Mouse (Mus musculus): ENCODE measurements around the gene Plcd3. TPM values are rescaled to one million over a fixed set of nuclear protein-coding genes. Genes with fewer than 3 reads are reported as not detected.

The Plcd3 gene
- polyA plus RNA-seq, 1 experiment from 2014 or later, result 2.9 TPM

DNA sequence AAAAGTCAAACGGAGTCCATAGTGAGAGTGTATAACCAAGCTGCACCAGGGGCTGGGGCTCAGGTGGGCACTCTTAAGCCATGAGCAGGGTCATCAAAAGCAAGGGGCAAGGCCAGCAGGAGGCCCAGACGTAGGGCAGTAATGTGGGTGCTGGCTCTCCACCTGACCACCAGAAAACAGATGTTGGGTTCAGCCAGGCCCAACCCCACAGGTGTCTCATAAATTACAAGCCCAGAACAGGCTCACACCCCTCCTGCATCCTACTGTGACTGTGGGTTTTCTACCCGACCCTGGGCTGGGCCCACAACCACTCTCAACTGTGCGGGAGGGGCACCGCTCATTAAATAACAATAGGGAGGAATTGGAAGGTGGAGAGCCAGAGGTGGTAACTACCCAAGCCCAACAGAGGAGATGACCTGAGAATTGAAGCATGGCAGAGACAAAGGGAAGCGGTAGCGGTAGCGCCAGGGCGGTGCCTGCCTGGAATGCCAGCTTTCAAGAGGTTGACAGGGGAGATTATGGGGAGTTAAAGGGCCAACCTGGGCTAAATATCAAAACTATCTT is 6.3 kb downstream of the Plcd3 start:
- no peak overlapping the region for H3K27ac ChIP-seq
- no peak overlapping the region for H3K4me3 ChIP-seq (replicated peaks)
- peaks cover 30% of the 10 kb centered on the region for H3K27me3 ChIP-seq
- H3K36me3 ChIP-seq, result no peaks in the 10 kb centered on the region
- H3K9ac ChIP-seq (replicated peaks), result no peak overlapping the region
- WGBS, result 60% methylated on average over 9 of the region's 9 CpGs
- no peaks in the 10 kb centered on the region for H3K9me3 ChIP-seq
- H3K4me1 ChIP-seq (replicated peaks), result peaks cover 40% of the 10 kb centered on the region
- no peak for ATAC-seq (ENCODE audit: insufficient number of reproducible peaks, insufficient read depth, low FRiP score, low TSS enrichment, low read depth)
- no peak overlapping the region for H3K4me2 ChIP-seq

DNA sequence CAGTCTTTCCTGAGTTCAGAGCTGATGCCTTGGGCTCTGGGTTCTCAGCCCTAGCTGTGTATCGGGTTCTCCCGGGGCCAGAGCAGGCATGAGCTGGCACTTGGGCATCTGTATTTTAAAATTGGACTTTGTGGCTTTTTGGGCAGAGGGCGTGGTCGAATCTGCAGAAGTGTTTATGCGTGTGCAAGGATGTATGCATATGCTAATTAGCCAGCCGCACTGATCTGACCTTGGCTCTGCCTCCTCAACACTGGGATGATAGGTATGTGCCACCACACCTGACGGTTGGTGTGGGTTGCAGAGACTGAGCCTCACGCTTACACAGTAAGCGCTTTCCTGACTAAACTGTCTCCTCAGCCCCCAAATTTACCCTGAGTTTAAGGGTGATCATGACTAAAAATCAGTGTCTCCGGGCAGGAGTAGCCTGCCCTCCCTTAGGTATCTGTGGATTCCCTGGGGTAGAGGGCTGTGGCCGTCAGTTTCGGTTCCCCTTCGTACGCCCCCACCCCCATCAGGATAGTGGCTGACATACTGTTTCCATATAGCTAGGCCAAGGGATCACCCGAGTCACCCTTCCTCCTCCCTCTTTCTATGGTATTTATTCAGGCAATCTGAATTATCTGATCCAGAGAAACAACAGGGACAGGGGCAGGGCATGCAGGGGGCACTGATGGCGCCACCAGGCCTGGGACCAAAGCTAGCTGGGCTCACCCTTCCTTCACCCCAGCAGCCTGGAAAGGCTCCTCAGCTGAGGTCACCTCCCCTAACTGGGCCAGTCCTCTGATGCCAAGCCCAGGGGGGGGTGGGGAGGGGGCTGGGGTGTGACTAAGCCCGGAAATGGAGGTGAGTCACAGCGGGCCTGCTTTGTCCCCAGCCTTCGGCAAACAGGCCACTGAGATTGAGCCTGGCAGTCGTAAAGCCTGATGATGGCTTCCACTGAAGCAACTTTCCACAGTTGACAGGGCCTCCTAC is 7.3 kb downstream of the Plcd3 start:
- no peaks in the 10 kb centered on the region for H3K9me3 ChIP-seq
- H3K27me3 ChIP-seq, result peaks cover 20% of the 10 kb centered on the region
- H3K4me2 ChIP-seq, result no peak overlapping the region
- no peak overlapping the region for H3K27ac ChIP-seq
- no peak for ATAC-seq (ENCODE audit: insufficient number of reproducible peaks, insufficient read depth, low FRiP score, low TSS enrichment, low read depth)
- H3K36me3 ChIP-seq, result no peaks in the 10 kb centered on the region
- peaks cover 38% of the 10 kb centered on the region for H3K4me1 ChIP-seq (replicated peaks)
- WGBS, result 62% methylated on average over 20 of the region's 20 CpGs
- H3K9ac ChIP-seq (replicated peaks), result no peak overlapping the region
- no peak overlapping the region for H3K4me3 ChIP-seq (replicated peaks)

DNA sequence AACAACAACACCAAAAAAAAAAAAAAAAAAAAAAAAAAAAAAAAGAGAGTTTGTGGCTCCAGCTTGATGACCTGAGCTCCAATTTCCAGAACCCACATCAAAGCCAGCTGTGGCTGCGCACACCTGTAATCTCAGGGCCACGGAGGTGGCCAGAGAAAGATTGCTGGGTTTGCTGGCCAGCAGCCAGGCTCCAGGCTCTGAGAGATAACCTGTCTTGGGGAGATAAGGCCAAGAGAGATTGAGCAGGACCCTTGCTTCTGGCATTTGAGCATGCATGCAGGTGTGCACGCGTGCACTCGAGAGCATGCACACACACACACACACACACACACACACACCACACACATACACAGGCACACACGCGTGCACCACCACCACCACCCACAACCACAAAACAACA is 8.2 kb downstream of the Plcd3 start:
- Histone ChIP-seq H3K9ac (replicated peaks) (no peak overlapping the region), H3K36me3 (no peaks in the 10 kb centered on the region), H3K4me1 (replicated peaks) (peaks cover 31% of the 10 kb centered on the region), H3K4me2 (no peak overlapping the region), H3K27me3 (peaks cover 13% of the 10 kb centered on the region), H3K27ac (no peak overlapping the region), H3K9me3 (no peaks in the 10 kb centered on the region), H3K4me3 (replicated peaks) (no peak overlapping the region)
- WGBS, result 88% methylated on average over 7 of the region's 7 CpGs
- no peak for ATAC-seq (ENCODE audit: insufficient number of reproducible peaks, insufficient read depth, low FRiP score, low TSS enrichment, low read depth)

- no peak overlapping the region for H3K4me2 ChIP-seq
- no peak overlapping the region for H3K4me3 ChIP-seq (replicated peaks)
- whole genome bisulfite sequencing, result 52% methylated on average over 6 of the region's 6 CpGs
- H3K27me3 ChIP-seq, result peaks cover 55% of the 10 kb centered on the region
- no peaks in the 10 kb centered on the region for H3K9me3 ChIP-seq
- H3K9ac ChIP-seq (replicated peaks), result no peak overlapping the region
- H3K27ac ChIP-seq, result no peak overlapping the region
- H3K36me3 ChIP-seq, result no peaks in the 10 kb centered on the region
- no peak for ATAC-seq (ENCODE audit: insufficient number of reproducible peaks, insufficient read depth, low FRiP score, low TSS enrichment, low read depth)
- peaks cover 11% of the 10 kb centered on the region for H3K4me1 ChIP-seq (replicated peaks)
Measured at GRCm38 (mm10) chr11:103081631-103082030, 19.8 kb downstream of the Plcd3 start.

DNA sequence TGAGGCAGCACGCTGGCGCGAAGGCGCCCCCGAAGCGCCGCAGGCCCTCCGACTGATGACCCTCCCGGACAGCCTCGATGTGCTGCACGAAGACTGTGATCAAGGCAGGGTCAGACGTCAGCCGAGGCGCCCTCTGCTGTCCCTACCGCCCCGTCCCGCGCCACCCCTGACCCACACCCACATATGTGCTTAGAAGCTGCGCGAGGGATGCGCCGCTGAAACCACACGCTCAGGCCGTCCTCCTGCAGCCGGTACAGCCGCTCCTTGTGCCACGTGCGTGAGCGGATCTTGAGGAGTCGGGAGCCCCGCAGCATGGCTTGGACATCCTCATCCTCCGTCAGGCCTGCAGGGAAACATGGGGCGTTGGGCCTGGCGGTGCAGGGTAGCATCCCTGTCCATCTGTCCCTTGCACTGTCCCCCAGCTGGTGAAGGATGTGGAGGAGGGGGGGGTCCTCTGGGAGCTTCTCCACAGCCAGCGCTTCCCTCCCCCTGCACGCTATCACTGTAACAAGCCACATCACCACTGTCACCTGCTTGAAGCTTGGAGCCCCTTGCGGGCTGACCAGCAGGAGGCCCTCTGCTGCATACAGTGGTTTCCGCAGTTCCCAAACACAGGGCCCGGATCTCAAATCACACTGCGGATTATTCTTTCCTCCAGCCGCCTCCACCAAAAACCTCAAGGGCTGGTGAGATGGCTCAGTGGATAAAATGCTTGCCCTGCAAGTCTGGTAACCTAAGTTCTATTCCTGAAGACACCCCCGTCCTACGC is 21.0 kb downstream of the Plcd3 start:
- WGBS, result 2% methylated on average over 43 of the region's 43 CpGs
- Histone ChIP-seq H3K27me3 (peaks cover 55% of the 10 kb centered on the region), H3K27ac (no peak overlapping the region), H3K4me2 (peak overlapping the region; percentile 54), H3K36me3 (no peaks in the 10 kb centered on the region), H3K9me3 (no peaks in the 10 kb centered on the region), H3K9ac (replicated peaks) (peak overlapping the region; percentile 18; the same call in 1 of the 2 replicates), H3K4me3 (replicated peaks) (peak overlapping the region; percentile 35), H3K4me1 (replicated peaks) (peaks cover 11% of the 10 kb centered on the region)
- 0 out of 2 replicates have a peak, but pooled peaks have one; percentile 34 for ATAC-seq (ENCODE audit: insufficient number of reproducible peaks, insufficient read depth, low FRiP score, low TSS enrichment, low read depth)

DNA sequence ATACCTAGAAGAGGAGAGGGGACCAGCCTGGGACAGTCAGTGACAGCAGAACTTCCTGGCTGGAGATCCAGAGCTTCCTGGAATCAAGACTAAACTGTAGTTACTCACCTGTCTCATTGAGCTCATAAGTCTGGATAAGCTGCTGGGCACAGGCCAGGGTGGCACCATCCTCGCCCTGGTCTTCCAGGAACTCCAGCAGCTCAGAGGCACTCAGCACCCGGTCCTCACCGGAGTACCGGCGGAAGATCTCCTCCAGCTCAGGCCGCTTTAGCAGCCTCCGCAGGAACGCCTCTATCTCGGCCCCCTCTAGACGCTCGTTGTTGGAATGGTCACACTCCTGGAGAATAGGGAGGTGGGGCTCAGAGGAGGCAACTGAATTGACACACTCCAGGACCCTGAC is 23.3 kb downstream of the Plcd3 start:
- no peak for ATAC-seq (ENCODE audit: insufficient number of reproducible peaks, insufficient read depth, low FRiP score, low TSS enrichment, low read depth)
- Histone ChIP-seq H3K4me1 (replicated peaks) (peaks cover 21% of the 10 kb centered on the region), H3K4me2 (no peak overlapping the region), H3K9me3 (no peaks in the 10 kb centered on the region), H3K27me3 (peaks cover 55% of the 10 kb centered on the region), H3K4me3 (replicated peaks) (no peak overlapping the region), H3K36me3 (no peaks in the 10 kb centered on the region), H3K9ac (replicated peaks) (no peak overlapping the region), H3K27ac (no peak overlapping the region)
- 82% methylated on average over 11 of the region's 11 CpGs for WGBS

GRCm38 (mm10) chr11:103076581-103076980 is 24.9 kb downstream of the Plcd3 start:
- Histone ChIP-seq H3K36me3 (peaks cover under 1% of the 10 kb centered on the region; the same call in 1 of the 2 replicates), H3K4me1 (replicated peaks) (peaks cover 21% of the 10 kb centered on the region), H3K9me3 (no peaks in the 10 kb centered on the region), H3K4me3 (replicated peaks) (no peak overlapping the region), H3K9ac (replicated peaks) (no peak overlapping the region), H3K27ac (no peak overlapping the region), H3K4me2 (no peak overlapping the region), H3K27me3 (peaks cover 41% of the 10 kb centered on the region)
- 76% methylated on average over 8 of the region's 8 CpGs for WGBS
- no peak for ATAC-seq (ENCODE audit: insufficient number of reproducible peaks, insufficient read depth, low FRiP score, low TSS enrichment, low read depth)

DNA sequence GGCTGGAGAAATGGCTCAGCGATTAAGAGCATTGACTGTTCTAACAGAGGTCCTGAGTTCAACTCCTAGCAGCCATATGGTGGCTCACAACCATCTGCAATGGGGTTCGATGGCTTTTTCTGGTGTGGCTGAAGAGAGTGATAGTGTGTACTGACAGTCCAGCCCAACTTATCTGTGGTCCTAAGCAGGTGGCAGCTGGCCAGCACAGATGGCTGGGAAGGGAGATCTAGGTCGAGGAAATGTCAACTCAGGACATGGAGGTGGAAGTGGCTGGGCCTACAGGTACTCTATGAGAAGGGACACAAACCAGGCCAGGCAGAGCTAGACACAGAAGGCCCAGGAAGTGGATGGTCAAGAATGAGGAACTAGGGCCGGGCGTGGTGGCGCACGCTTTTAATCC is 25.4 kb downstream of the Plcd3 start:
- Histone ChIP-seq H3K4me3 (replicated peaks) (no peak overlapping the region), H3K9ac (replicated peaks) (no peak overlapping the region), H3K27me3 (peaks cover 35% of the 10 kb centered on the region), H3K4me2 (no peak overlapping the region), H3K4me1 (replicated peaks) (peaks cover 21% of the 10 kb centered on the region), H3K27ac (no peak overlapping the region), H3K36me3 (peaks cover 6% of the 10 kb centered on the region), H3K9me3 (no peaks in the 10 kb centered on the region)
- 90% methylated on average over 7 of the region's 7 CpGs for WGBS
- no peak for ATAC-seq (ENCODE audit: insufficient number of reproducible peaks, insufficient read depth, low FRiP score, low TSS enrichment, low read depth)

DNA sequence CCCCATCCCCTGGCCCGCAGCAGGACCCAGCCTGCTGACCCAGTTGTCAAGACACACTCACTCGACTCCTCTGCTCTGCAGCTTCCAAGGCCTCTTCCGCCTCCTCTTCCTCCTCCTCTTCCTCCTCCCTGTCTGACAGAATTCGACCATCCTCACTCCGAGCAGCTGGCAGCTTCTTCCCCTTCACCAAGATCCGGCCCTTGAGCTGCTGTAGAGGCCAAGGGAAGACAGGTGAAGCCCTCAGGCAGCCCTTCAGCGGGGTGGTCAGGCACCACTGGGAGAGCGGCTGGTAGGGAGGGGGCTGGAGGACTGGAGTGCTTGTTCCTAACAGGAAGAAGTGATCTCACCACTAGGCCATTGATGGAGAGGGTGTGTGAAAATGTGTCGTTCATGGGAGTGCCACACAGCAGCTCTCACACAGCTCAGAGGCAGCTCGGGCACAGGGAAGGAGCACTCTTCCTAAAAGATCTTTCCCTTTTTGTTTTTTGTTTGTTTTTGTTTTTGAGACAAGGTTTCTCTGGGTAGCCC is 26.6 kb downstream of the Plcd3 start:
- 20% methylated on average over 10 of the region's 10 CpGs for WGBS
- peaks cover 10% of the 10 kb centered on the region for H3K4me1 ChIP-seq (replicated peaks)
- no peak for ATAC-seq (ENCODE audit: insufficient number of reproducible peaks, insufficient read depth, low FRiP score, low TSS enrichment, low read depth)
- H3K9me3 ChIP-seq, result no peaks in the 10 kb centered on the region
- H3K4me3 ChIP-seq (replicated peaks), result no peak overlapping the region
- no peak overlapping the region for H3K4me2 ChIP-seq
- H3K27me3 ChIP-seq, result peaks cover 23% of the 10 kb centered on the region
- no peak overlapping the region for H3K27ac ChIP-seq
- 0 out of 2 replicates have a peak overlapping the region, but pooled peaks have one; percentile 5 for H3K9ac ChIP-seq (replicated peaks)
- H3K36me3 ChIP-seq, result peaks cover 18% of the 10 kb centered on the region

GRCm38 (mm10) chr11:103074121-103074650 is 27.3 kb downstream of the Plcd3 start:
- Histone ChIP-seq H3K27ac (no peak overlapping the region), H3K27me3 (peaks cover 17% of the 10 kb centered on the region; the same call in 1 of the 2 replicates), H3K4me2 (no peak overlapping the region), H3K36me3 (peaks cover 25% of the 10 kb centered on the region), H3K9me3 (no peaks in the 10 kb centered on the region), H3K9ac (replicated peaks) (0 out of 2 replicates have a peak overlapping the region, but pooled peaks have one; percentile 5), H3K4me3 (replicated peaks) (no peak overlapping the region), H3K4me1 (replicated peaks) (peaks cover 10% of the 10 kb centered on the region)
- 56% methylated on average over 10 of the region's 10 CpGs for WGBS
- no peak for ATAC-seq (ENCODE audit: insufficient number of reproducible peaks, insufficient read depth, low FRiP score, low TSS enrichment, low read depth)

Data from limb, embryonic 12.5 days (tissue).